In genomic region chr5:53707235-53708177, GRCm38 (mm10) we compare ENCODE assay signal across 11 mouse cellular contexts. TPM values are rescaled to one million over a fixed set of nuclear protein-coding genes. Genes with fewer than 3 reads are reported as not detected.
DNase-seq lines count a peak whose midpoint lies in the region; ATAC-seq and TF ChIP-seq lines count a peak whose summit lies in the region.
"Had no signal": no experiment of that assay in that cellular context is flagged by ENCODE, and none has a peak within 500 bp of the region (broad histone marks: within the 10 kb centered on the region; RNA-seq: fewer than 3 reads in every experiment).

Cckar (minus strand) TSS chr5:53707705.

- no peaks in the 10 kb centered on the region for H3K36me3 ChIP-seq in heart, embryonic 13.5 days
- no peaks in the 10 kb centered on the region for H3K36me3 ChIP-seq in kidney, adult 2 months (ENCODE audit: control insufficient read depth, insufficient read depth, low read length)
- H3K36me3 ChIP-seq in stomach, postnatal 0 days (ENCODE audit: control insufficient read depth, insufficient read depth, low read length), result no peaks in the 10 kb centered on the region
- H3K36me3 ChIP-seq in heart, embryonic 10.5 days, result no peaks in the 10 kb centered on the region

- peak within 1 kb of the TSS; percentile 14; the same call in 1 of the 2 replicates for H3K9ac ChIP-seq in heart, embryonic 13.5 days
- no peak within 1 kb of the TSS for H3K9ac ChIP-seq in stomach, postnatal 0 days (ENCODE audit: low read length)

- TF ChIP-seq POLR2A in kidney, adult 2 months (IDR thresholded peaks at IDR 0.05; ENCODE audit: low read depth, low read length), result no peak

- no peak within 1 kb of the TSS for H3K4me3 ChIP-seq in heart, embryonic 13.5 days
- peak within 1 kb of the TSS; percentile 35 for H3K4me3 ChIP-seq in kidney, adult 2 months (ENCODE audit: insufficient read depth, low read depth, low read length)
- H3K4me3 ChIP-seq in stomach, postnatal 0 days (ENCODE audit: low read depth, low read length), result peak within 1 kb of the TSS; percentile 20
- H3K4me3 ChIP-seq in heart, embryonic 10.5 days, result no peak within 1 kb of the TSS

- no peak within 1 kb of the TSS for H3K27ac ChIP-seq in heart, embryonic 13.5 days (replicated peaks)
- H3K27ac ChIP-seq in kidney, adult 2 months (ENCODE audit: insufficient read depth, low read depth, low read length), result 0 out of 2 replicates have a peak within 1 kb of the TSS, but pooled peaks have one; percentile 1
- H3K27ac ChIP-seq in stomach, postnatal 0 days (replicated peaks), result no peak within 1 kb of the TSS
- H3K27ac ChIP-seq in heart, embryonic 10.5 days, result no peak within 1 kb of the TSS

- WGBS in heart, embryonic 13.5 days, result 55% methylated on average over 11 of the region's 11 CpGs
- 34% methylated on average over 11 of the region's 11 CpGs for WGBS in kidney, adult 2 months
- WGBS in stomach, postnatal 0 days, result 42% methylated on average over 11 of the region's 11 CpGs
- 61% methylated on average over 11 of the region's 11 CpGs for WGBS in heart, embryonic 10.5 days

- no peak within 1 kb of the TSS for H3K4me2 ChIP-seq in heart, embryonic 13.5 days
- peak within 1 kb of the TSS; percentile 31; the same call in 1 of the 2 replicates for H3K4me2 ChIP-seq in stomach, postnatal 0 days (replicated peaks; ENCODE audit: low read depth)

- no peaks in the 10 kb centered on the region for H3K4me1 ChIP-seq in heart, embryonic 13.5 days
- 0 out of 2 replicates have a peak, but pooled peaks cover 3% of the 10 kb centered on the region for H3K4me1 ChIP-seq in kidney, adult 2 months (ENCODE audit: control insufficient read depth, insufficient read depth, low read length)
- H3K4me1 ChIP-seq in stomach, postnatal 0 days (replicated peaks; ENCODE audit: control insufficient read depth, insufficient read depth), result no peaks in the 10 kb centered on the region
- 0 out of 2 replicates have a peak, but pooled peaks cover 4% of the 10 kb centered on the region for H3K4me1 ChIP-seq in heart, embryonic 10.5 days

- no peak for TF ChIP-seq EP300 in stomach, postnatal 0 days (optimal IDR thresholded peaks at IDR 0.05)

- TF ChIP-seq CTCF in kidney, adult 2 months (conservative IDR thresholded peaks at IDR 0.05; ENCODE audit: insufficient read depth, insufficient read length, low read depth, low read length), result no peak; the same call in 1 of the 2 replicates
- TF ChIP-seq CTCF in stomach, postnatal 0 days (IDR thresholded peaks at IDR 0.05; ENCODE audit: low read depth), result peak; percentile 13; the same call in 1 of the 2 replicates

- ATAC-seq in heart, embryonic 13.5 days (ENCODE audit: extremely low read depth, insufficient number of reproducible peaks, low FRiP score, low TSS enrichment), result no peak
- ATAC-seq in stomach, postnatal 0 days (ENCODE audit: low FRiP score, low TSS enrichment), result peak; percentile 77

- DNase-seq in heart, postnatal 10 days, result no peak
- peak; percentile 82 for DNase-seq in kidney, adult 2 months
- peak; percentile 19 for DNase-seq in lung, postnatal 14 days
- peak; percentile 70 for DNase-seq in stomach, postnatal 0 days (ENCODE audit: low spot score)
- DNase-seq in B cell, adult 2 months, result no peak
- DNase-seq in thymus, postnatal 0 days (ENCODE audit: low spot score), result no peak
- DNase-seq in heart, embryonic 10.5 days (ENCODE audit: low spot score), result no peak
- DNase-seq: cerebellum, postnatal 14 days had no signal

- 0 out of 2 replicates have a peak, but pooled peaks cover 5% of the 10 kb centered on the region for H3K27me3 ChIP-seq in heart, embryonic 13.5 days (replicated peaks)
- H3K27me3 ChIP-seq in kidney, adult 2 months (replicated peaks; ENCODE audit: control insufficient read depth, insufficient read depth, low read length), result no peaks in the 10 kb centered on the region
- H3K27me3 ChIP-seq in stomach, postnatal 0 days (ENCODE audit: control insufficient read depth, insufficient read depth, low read length), result no peaks in the 10 kb centered on the region
- H3K27me3 ChIP-seq in heart, embryonic 10.5 days (ENCODE audit: insufficient read depth, poor library complexity, severe bottlenecking), result no peaks in the 10 kb centered on the region

- intact Hi-C loops in heart, postnatal 10 days (cut with DNase I), result no loop called here

- no peaks in the 10 kb centered on the region for H3K9me3 ChIP-seq in heart, embryonic 13.5 days
- H3K9me3 ChIP-seq in stomach, postnatal 0 days (ENCODE audit: control insufficient read depth, low read length), result no peaks in the 10 kb centered on the region
- no peaks in the 10 kb centered on the region for H3K9me3 ChIP-seq in heart, embryonic 10.5 days

RNA-seq across cellular contexts. Expression of gene Cckar, which starts in this region (rescaled TPM):
- polyA plus RNA-seq in heart, embryonic 13.5 days (2015; fragmentation: Nextera tagmentation; extraction: Ambion mirVana), result 3.0 and 3.3 TPM in 2 replicates
- not detected for total RNA-seq in heart, postnatal 10 days (2021)
- 46.0 and 56.7 TPM in 2 replicates for polyA plus RNA-seq in kidney, adult 2 months (2012; rRNA removed)
- 19.9 and 21.7 TPM in 2 replicates for polyA plus RNA-seq in stomach, postnatal 0 days (2015; fragmentation: Nextera tagmentation; extraction: Ambion mirVana)
- 0.17 TPM in 1 of 2 replicates, not detected in the other for polyA plus RNA-seq in thymus, postnatal 0 days (2015; fragmentation: Nextera tagmentation; extraction: Ambion mirVana)
- 0.09 and 0.28 TPM in 2 replicates for polyA plus RNA-seq in heart, embryonic 10.5 days (2016; fragmentation: Nextera tagmentation; extraction: Ambion mirVana)
- total RNA-seq: hematopoietic stem cell, adult 5-6 weeks; megakaryocyte-erythroid progenitor cell, adult 5-6 weeks had no signal

Comparison
In these comparisons a context has a peak if more than half of its experiments do, and no peak if none do; other contexts are left out.
1. H3K4me3 ChIP-seq: peak in kidney, adult 2 months (single experiment) and stomach, postnatal 0 days (single experiment); none in heart, embryonic 13.5 days (single experiment) and heart, embryonic 10.5 days (single experiment).
2. DNase-seq: peak in kidney, adult 2 months (single experiment), lung, postnatal 14 days (single experiment) and stomach, postnatal 0 days (single experiment); none in heart, postnatal 10 days (0 of 2), B cell, adult 2 months (0 of 2), thymus, postnatal 0 days (single experiment) and heart, embryonic 10.5 days (single experiment).